Mouse (Mus musculus): ENCODE data around the gene Bcl11a. TPM values are rescaled to one million over a fixed set of nuclear protein-coding genes. Genes with fewer than 3 reads are reported as not detected.

Bcl11a gene
- polyA plus RNA-seq, 1 experiment, result 6.5 TPM

GRCm38 (mm10) chr11:24087069-24087468, 9.2 kb downstream of the Bcl11a start:
- H3K27me3 ChIP-seq (ENCODE audit: control insufficient read depth, insufficient read depth, low read length), result no peaks in the 10 kb centered on the region
- H3K36me3 ChIP-seq (ENCODE audit: control insufficient read depth, insufficient read depth, low read length), result no peaks in the 10 kb centered on the region
- no peak overlapping the region for H3K4me3 ChIP-seq (ENCODE audit: control insufficient read depth, low read depth, low read length)
- peaks cover under 1% of the 10 kb centered on the region; the same call in 1 of the 2 replicates for H3K4me1 ChIP-seq (ENCODE audit: control insufficient read depth, insufficient read depth, low read length)
- TF ChIP-seq POLR2A (IDR thresholded peaks at IDR 0.05; ENCODE audit: control insufficient read depth, low read depth, low read length), result no peak
- TF ChIP-seq CTCF (IDR thresholded peaks at IDR 0.05; ENCODE audit: control insufficient read depth, insufficient read depth, insufficient replicate concordance, low read depth, low read length), result no peak
- no peak overlapping the region for H3K27ac ChIP-seq (ENCODE audit: control insufficient read depth, insufficient read depth, low read depth, low read length)

- TF ChIP-seq POLR2A (IDR thresholded peaks at IDR 0.05; ENCODE audit: control insufficient read depth, low read depth, low read length) (no peak), CTCF (IDR thresholded peaks at IDR 0.05; ENCODE audit: control insufficient read depth, insufficient read depth, insufficient replicate concordance, low read depth, low read length) (no peak)
- H3K27ac ChIP-seq (ENCODE audit: control insufficient read depth, insufficient read depth, low read depth, low read length), result no peak overlapping the region
- no peaks in the 10 kb centered on the region for H3K36me3 ChIP-seq (ENCODE audit: control insufficient read depth, insufficient read depth, low read length)
- no peaks in the 10 kb centered on the region for H3K27me3 ChIP-seq (ENCODE audit: control insufficient read depth, insufficient read depth, low read length)
- no peaks in the 10 kb centered on the region for H3K4me1 ChIP-seq (ENCODE audit: control insufficient read depth, insufficient read depth, low read length)
- H3K4me3 ChIP-seq (ENCODE audit: control insufficient read depth, low read depth, low read length), result no peak overlapping the region
Observed at GRCm38 (mm10) chr11:24090443-24090842, 12.6 kb downstream of the Bcl11a start.

GRCm38 (mm10) chr11:24091393-24092080, 13.7 kb downstream of the Bcl11a start:
- no peak for TF ChIP-seq POLR2A (IDR thresholded peaks at IDR 0.05; ENCODE audit: control insufficient read depth, low read depth, low read length)
- TF ChIP-seq CTCF (IDR thresholded peaks at IDR 0.05; ENCODE audit: control insufficient read depth, insufficient read depth, insufficient replicate concordance, low read depth, low read length), result no peak
- H3K36me3 ChIP-seq (ENCODE audit: control insufficient read depth, insufficient read depth, low read length), result no peaks in the 10 kb centered on the region
- no peaks in the 10 kb centered on the region for H3K27me3 ChIP-seq (ENCODE audit: control insufficient read depth, insufficient read depth, low read length)
- H3K27ac ChIP-seq (ENCODE audit: control insufficient read depth, insufficient read depth, low read depth, low read length), result no peak overlapping the region
- H3K4me3 ChIP-seq (ENCODE audit: control insufficient read depth, low read depth, low read length), result no peak overlapping the region
- H3K4me1 ChIP-seq (ENCODE audit: control insufficient read depth, insufficient read depth, low read length), result no peaks in the 10 kb centered on the region

GRCm38 (mm10) chr11:24092618-24093017, 14.8 kb downstream of the Bcl11a start:
- Histone ChIP-seq H3K36me3 (ENCODE audit: control insufficient read depth, insufficient read depth, low read length) (no peaks in the 10 kb centered on the region), H3K4me1 (ENCODE audit: control insufficient read depth, insufficient read depth, low read length) (no peaks in the 10 kb centered on the region), H3K27me3 (ENCODE audit: control insufficient read depth, insufficient read depth, low read length) (no peaks in the 10 kb centered on the region), H3K27ac (ENCODE audit: control insufficient read depth, insufficient read depth, low read depth, low read length) (no peak overlapping the region), H3K4me3 (ENCODE audit: control insufficient read depth, low read depth, low read length) (no peak overlapping the region)
- TF ChIP-seq CTCF (IDR thresholded peaks at IDR 0.05; ENCODE audit: control insufficient read depth, insufficient read depth, insufficient replicate concordance, low read depth, low read length) (no peak), POLR2A (IDR thresholded peaks at IDR 0.05; ENCODE audit: control insufficient read depth, low read depth, low read length) (no peak)

GRCm38 (mm10) chr11:24094086-24094487, 16.2 kb downstream of the Bcl11a start:
- TF ChIP-seq CTCF (IDR thresholded peaks at IDR 0.05; ENCODE audit: control insufficient read depth, insufficient read depth, insufficient replicate concordance, low read depth, low read length) (no peak), POLR2A (IDR thresholded peaks at IDR 0.05; ENCODE audit: control insufficient read depth, low read depth, low read length) (no peak)
- no peaks in the 10 kb centered on the region for H3K27me3 ChIP-seq (ENCODE audit: control insufficient read depth, insufficient read depth, low read length)
- H3K36me3 ChIP-seq (ENCODE audit: control insufficient read depth, insufficient read depth, low read length), result no peaks in the 10 kb centered on the region
- H3K27ac ChIP-seq (ENCODE audit: control insufficient read depth, insufficient read depth, low read depth, low read length), result no peak overlapping the region
- no peak overlapping the region for H3K4me3 ChIP-seq (ENCODE audit: control insufficient read depth, low read depth, low read length)
- H3K4me1 ChIP-seq (ENCODE audit: control insufficient read depth, insufficient read depth, low read length), result no peaks in the 10 kb centered on the region

- H3K27me3 ChIP-seq (ENCODE audit: control insufficient read depth, insufficient read depth, low read length), result no peaks in the 10 kb centered on the region
- H3K4me3 ChIP-seq (ENCODE audit: control insufficient read depth, low read depth, low read length), result no peak overlapping the region
- no peak overlapping the region for H3K27ac ChIP-seq (ENCODE audit: control insufficient read depth, insufficient read depth, low read depth, low read length)
- no peaks in the 10 kb centered on the region for H3K4me1 ChIP-seq (ENCODE audit: control insufficient read depth, insufficient read depth, low read length)
- no peaks in the 10 kb centered on the region for H3K36me3 ChIP-seq (ENCODE audit: control insufficient read depth, insufficient read depth, low read length)
- no peak for TF ChIP-seq CTCF (IDR thresholded peaks at IDR 0.05; ENCODE audit: control insufficient read depth, insufficient read depth, insufficient replicate concordance, low read depth, low read length)
- TF ChIP-seq POLR2A (IDR thresholded peaks at IDR 0.05; ENCODE audit: control insufficient read depth, low read depth, low read length), result no peak
Observed at GRCm38 (mm10) chr11:24095236-24095635, 17.4 kb downstream of the Bcl11a start.

GRCm38 (mm10) chr11:24095656-24096353, 17.9 kb downstream of the Bcl11a start:
- H3K4me1 ChIP-seq (ENCODE audit: control insufficient read depth, insufficient read depth, low read length), result no peaks in the 10 kb centered on the region
- no peaks in the 10 kb centered on the region for H3K27me3 ChIP-seq (ENCODE audit: control insufficient read depth, insufficient read depth, low read length)
- no peak overlapping the region for H3K27ac ChIP-seq (ENCODE audit: control insufficient read depth, insufficient read depth, low read depth, low read length)
- H3K36me3 ChIP-seq (ENCODE audit: control insufficient read depth, insufficient read depth, low read length), result no peaks in the 10 kb centered on the region
- TF ChIP-seq CTCF (IDR thresholded peaks at IDR 0.05; ENCODE audit: control insufficient read depth, insufficient read depth, insufficient replicate concordance, low read depth, low read length) (no peak), POLR2A (IDR thresholded peaks at IDR 0.05; ENCODE audit: control insufficient read depth, low read depth, low read length) (no peak)
- no peak overlapping the region for H3K4me3 ChIP-seq (ENCODE audit: control insufficient read depth, low read depth, low read length)
